Mouse (Mus musculus): ENCODE measurements around the gene Sectm1a. TPM values are rescaled to one million over a fixed set of nuclear protein-coding genes. Genes with fewer than 3 reads are reported as not detected.
A peak's percentile ranks its signal among the peaks of the same experiment; 100 is the strongest.
"Not testable (repeated sequence)": the region's sequence is repeated elsewhere in the genome, so short reads cannot be mapped to it uniquely, and the experiment has no call there.

Gene Sectm1a
- polyA plus RNA-seq, 1 experiment: 2.1 TPM

DNA sequence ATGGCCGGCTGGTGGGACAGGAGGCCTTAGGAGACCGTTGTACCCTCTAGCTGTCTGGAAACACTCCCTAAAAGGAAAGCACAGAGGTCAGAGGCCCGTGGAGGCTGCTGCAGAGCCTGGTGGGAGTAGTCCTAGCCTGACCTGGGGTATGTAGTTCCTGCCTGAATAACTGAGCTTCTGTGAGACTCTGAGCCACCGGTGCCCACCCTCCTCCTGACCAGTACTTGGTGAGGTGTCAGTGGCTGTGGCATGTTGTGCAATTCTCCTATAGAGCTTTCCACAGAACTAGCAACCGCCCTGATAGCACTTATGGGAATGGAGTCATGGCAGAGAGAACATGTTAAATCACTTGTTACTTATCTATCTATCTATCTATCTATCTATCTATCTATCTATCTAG, 5.4 kb downstream of the Sectm1a start:
- Histone ChIP-seq H3K4me1 (ENCODE audit: control insufficient read depth, insufficient read depth, low read length) (no peaks in the 10 kb centered on the region), H3K27me3 (replicated peaks; ENCODE audit: control insufficient read depth, insufficient read depth, low read length) (no peaks in the 10 kb centered on the region), H3K36me3 (ENCODE audit: control insufficient read depth, insufficient read depth, low read length) (no peaks in the 10 kb centered on the region), H3K4me3 (ENCODE audit: insufficient read depth, low read depth, low read length) (no peak overlapping the region), H3K27ac (ENCODE audit: insufficient read depth, low read depth, low read length) (no peak overlapping the region)
- WGBS: 61% methylated on average over 5 of the region's 5 CpGs
- TF ChIP-seq CTCF (conservative IDR thresholded peaks at IDR 0.05; ENCODE audit: insufficient read depth, insufficient read length, low read depth, low read length): no peak
- no peak for TF ChIP-seq POLR2A (IDR thresholded peaks at IDR 0.05; ENCODE audit: low read depth, low read length)
- DNase-seq: no peak

DNA sequence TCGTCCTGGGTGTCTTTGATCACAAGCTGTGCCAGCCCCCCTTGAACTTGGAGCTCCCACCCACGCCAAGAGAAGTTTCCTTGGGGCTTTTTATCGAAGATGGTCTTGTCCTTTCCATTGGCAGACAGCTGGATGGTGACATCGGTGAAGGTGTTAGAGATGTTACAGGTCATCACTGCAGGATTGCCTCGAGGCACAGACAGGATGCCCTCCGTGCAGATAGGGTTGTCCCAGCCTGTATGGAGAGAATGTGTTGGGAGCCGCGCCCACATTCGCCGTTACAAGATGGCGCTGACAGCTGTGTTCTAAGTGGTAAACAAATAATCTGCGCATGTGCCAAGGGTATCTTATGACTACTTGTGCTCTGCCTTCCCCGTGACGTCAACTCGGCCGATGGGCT, 11.4 kb downstream of the Sectm1a start:
- H3K27ac ChIP-seq (ENCODE audit: insufficient read depth, low read depth, low read length); H3K36me3 ChIP-seq (ENCODE audit: control insufficient read depth, insufficient read depth, low read length): not testable (repeated sequence)
- WGBS: 91% methylated on average over 12 of the region's 16 CpGs

DNA sequence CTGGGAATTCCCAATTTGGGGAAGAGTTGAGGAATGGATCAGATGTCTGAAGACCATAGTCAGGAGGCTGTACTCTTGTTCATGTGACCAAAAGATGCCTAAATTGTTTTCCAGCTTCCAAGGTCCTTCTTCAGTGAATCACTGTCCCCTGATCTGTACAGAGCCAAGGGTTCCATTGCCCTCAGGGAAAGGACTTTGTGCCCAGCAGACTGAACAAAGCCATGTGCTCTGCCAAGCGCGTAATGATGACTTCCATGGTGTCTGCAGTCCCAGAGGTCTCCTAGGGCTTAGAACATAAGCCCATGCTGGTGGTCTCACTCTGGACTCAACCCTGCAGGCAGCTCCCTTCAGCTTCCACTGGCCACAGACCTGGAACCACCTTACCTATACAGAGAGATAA, 13.1 kb downstream of the Sectm1a start:
- H3K27me3 ChIP-seq (replicated peaks; ENCODE audit: control insufficient read depth, insufficient read depth, low read length): no peaks in the 10 kb centered on the region
- H3K27ac ChIP-seq (ENCODE audit: insufficient read depth, low read depth, low read length): no peak overlapping the region; the same call in 1 of the 2 replicates
- TF ChIP-seq POLR2A (IDR thresholded peaks at IDR 0.05; ENCODE audit: low read depth, low read length) (no peak), CTCF (conservative IDR thresholded peaks at IDR 0.05; ENCODE audit: insufficient read depth, insufficient read length, low read depth, low read length) (no peak)
- peak; percentile 69 for DNase-seq
- no peak overlapping the region for H3K4me3 ChIP-seq (ENCODE audit: insufficient read depth, low read depth, low read length)
- no peaks in the 10 kb centered on the region for H3K36me3 ChIP-seq (ENCODE audit: control insufficient read depth, insufficient read depth, low read length)
- WGBS: 63% methylated on average over 2 of the region's 2 CpGs
- H3K4me1 ChIP-seq (ENCODE audit: control insufficient read depth, insufficient read depth, low read length): peaks cover 7% of the 10 kb centered on the region

More for the DNA sequence above, 11.4 kb downstream of the Sectm1a start:
- not testable (repeated sequence) for DNase-seq; H3K4me3 ChIP-seq (ENCODE audit: insufficient read depth, low read depth, low read length); H3K27me3 ChIP-seq (replicated peaks; ENCODE audit: control insufficient read depth, insufficient read depth, low read length); H3K4me1 ChIP-seq (ENCODE audit: control insufficient read depth, insufficient read depth, low read length)

DNA sequence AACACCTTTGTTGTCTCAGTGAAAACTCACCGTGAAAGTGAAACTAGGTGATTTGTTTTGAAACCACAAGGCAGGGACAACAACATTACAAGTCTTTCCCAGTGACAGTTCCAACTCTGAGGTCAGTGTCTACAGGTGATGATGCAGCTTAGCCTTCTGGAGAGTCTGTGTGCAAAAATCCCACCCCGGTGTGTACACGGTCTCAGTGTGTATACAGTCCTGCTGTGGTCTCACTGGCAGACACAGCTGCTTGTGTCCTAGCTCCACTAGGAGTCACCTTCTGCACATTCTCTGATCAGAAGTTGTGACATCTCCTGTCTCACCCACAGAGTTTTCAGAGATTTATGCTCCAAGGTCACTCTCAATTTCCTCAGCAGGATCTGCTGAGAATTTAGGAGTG, 16.8 kb downstream of the Sectm1a start:
- Histone ChIP-seq H3K4me3 (ENCODE audit: insufficient read depth, low read depth, low read length) (no peak overlapping the region), H3K36me3 (ENCODE audit: control insufficient read depth, insufficient read depth, low read length) (no peaks in the 10 kb centered on the region), H3K27me3 (replicated peaks; ENCODE audit: control insufficient read depth, insufficient read depth, low read length) (no peaks in the 10 kb centered on the region), H3K27ac (ENCODE audit: insufficient read depth, low read depth, low read length) (no peak overlapping the region), H3K4me1 (ENCODE audit: control insufficient read depth, insufficient read depth, low read length) (peaks cover 11% of the 10 kb centered on the region)
- WGBS: 40% methylated on average over 3 of the region's 3 CpGs
- peak; percentile 53 for DNase-seq
- TF ChIP-seq CTCF (conservative IDR thresholded peaks at IDR 0.05; ENCODE audit: insufficient read depth, insufficient read length, low read depth, low read length): peak; percentile 61
- TF ChIP-seq POLR2A (IDR thresholded peaks at IDR 0.05; ENCODE audit: low read depth, low read length): no peak

DNA sequence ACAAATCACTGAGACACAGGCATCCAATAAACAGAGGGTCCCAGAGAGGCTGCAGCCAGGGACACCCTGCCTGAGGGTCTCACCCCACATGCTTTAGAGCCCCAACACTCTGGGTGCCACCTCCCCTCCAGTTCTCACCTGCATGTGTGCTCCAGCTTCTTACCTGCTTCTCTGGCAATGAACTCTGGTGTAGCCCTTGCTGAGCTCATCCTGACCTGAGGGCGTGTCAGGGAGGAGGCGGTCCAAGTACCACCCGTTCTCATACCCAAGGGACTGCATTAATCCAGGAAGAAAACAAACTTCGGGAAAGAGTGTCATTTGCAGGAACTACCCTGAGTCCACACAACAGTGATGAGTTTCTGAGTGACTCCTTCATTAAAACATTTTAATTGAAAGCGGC, 17.6 kb downstream of the Sectm1a start, which contains the start of gene Sectm1b:
TSS of gene Sectm1b (minus strand) at position 191 of the 400 bp plus-strand sequence.
- Histone ChIP-seq H3K36me3 (ENCODE audit: control insufficient read depth, insufficient read depth, low read length) (no peaks in the 10 kb centered on the region), H3K27me3 (replicated peaks; ENCODE audit: control insufficient read depth, insufficient read depth, low read length) (no peaks in the 10 kb centered on the region), H3K4me1 (ENCODE audit: control insufficient read depth, insufficient read depth, low read length) (peaks cover 18% of the 10 kb centered on the region), H3K4me3 (ENCODE audit: insufficient read depth, low read depth, low read length) (peak within 1 kb of the TSS; percentile 16; the same call in 1 of the 2 replicates), H3K27ac (ENCODE audit: insufficient read depth, low read depth, low read length) (peak within 1 kb of the TSS; percentile 40; the same call in 1 of the 2 replicates)
- DNase-seq: peak; percentile 76
- TF ChIP-seq CTCF (conservative IDR thresholded peaks at IDR 0.05; ENCODE audit: insufficient read depth, insufficient read length, low read depth, low read length) (no peak), POLR2A (IDR thresholded peaks at IDR 0.05; ENCODE audit: low read depth, low read length) (no peak)
- WGBS: 54% methylated on average over 5 of the region's 5 CpGs

DNA sequence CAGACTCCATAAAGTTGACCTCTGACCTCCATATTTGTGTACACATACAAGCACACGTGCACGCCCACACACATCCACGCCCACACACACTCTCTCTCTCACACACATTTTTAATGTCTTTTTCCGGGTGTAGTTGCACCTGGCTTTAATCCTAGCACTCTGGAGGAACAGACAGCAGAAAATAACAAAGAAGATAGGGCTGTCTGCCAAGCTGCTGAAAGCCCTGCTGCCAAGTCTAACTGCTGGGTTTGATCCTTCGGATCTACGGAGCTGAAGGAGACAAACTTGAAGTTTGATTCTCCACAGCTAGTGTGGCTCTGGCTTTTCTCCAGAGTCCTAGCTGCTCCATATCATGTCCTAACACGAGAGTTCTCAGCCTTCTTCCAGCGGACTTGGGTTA, 19.4 kb downstream of the Sectm1a start:
- H3K27me3 ChIP-seq (replicated peaks; ENCODE audit: control insufficient read depth, insufficient read depth, low read length): no peaks in the 10 kb centered on the region
- peaks cover 24% of the 10 kb centered on the region for H3K4me1 ChIP-seq (ENCODE audit: control insufficient read depth, insufficient read depth, low read length)
- 53% methylated on average over 8 of the region's 8 CpGs for WGBS
- TF ChIP-seq CTCF (conservative IDR thresholded peaks at IDR 0.05; ENCODE audit: insufficient read depth, insufficient read length, low read depth, low read length) (no peak), POLR2A (IDR thresholded peaks at IDR 0.05; ENCODE audit: low read depth, low read length) (no peak)
- peak; percentile 44 for DNase-seq
- no peak overlapping the region for H3K4me3 ChIP-seq (ENCODE audit: insufficient read depth, low read depth, low read length)
- no peaks in the 10 kb centered on the region for H3K36me3 ChIP-seq (ENCODE audit: control insufficient read depth, insufficient read depth, low read length)
- peak overlapping the region; percentile 3; the same call in 1 of the 2 replicates for H3K27ac ChIP-seq (ENCODE audit: insufficient read depth, low read depth, low read length)

DNA sequence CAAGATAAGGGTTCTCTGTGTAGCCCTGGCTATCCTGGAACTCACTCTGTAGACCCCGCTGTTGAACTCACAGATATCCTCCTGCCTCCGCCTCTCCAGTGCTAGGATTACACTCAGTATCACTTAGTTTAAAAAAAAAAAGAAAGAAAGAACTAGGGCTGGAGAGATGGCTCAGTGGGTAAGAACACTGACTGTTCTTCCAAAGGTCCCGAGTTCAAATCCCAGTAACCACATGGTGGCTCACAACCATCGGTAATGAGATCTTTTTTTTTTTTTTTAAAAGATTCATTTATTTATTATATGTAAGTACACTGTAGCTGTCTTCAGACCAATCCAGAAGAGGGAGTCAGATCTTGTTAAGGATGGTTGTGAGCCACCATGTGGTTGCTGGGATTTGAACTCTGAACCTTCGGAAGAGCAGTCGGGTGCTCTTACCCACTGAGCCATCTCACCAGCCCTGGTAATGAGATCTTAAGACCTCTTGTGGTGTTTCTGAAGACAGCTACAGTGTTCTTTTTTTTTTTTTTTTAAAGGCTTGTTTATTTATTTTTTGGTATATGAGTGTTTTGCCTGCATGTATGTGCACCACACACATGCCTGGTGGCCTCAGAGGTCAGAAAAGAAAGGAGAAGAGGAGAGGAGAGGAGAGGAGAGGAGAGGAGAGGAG, 20.5 kb downstream of the Sectm1a start:
- not testable (repeated sequence) for H3K27me3 ChIP-seq (replicated peaks; ENCODE audit: control insufficient read depth, insufficient read depth, low read length); H3K4me3 ChIP-seq (ENCODE audit: insufficient read depth, low read depth, low read length); H3K36me3 ChIP-seq (ENCODE audit: control insufficient read depth, insufficient read depth, low read length); DNase-seq; H3K27ac ChIP-seq (ENCODE audit: insufficient read depth, low read depth, low read length)
- peaks cover 34% of the 10 kb centered on the region for H3K4me1 ChIP-seq (ENCODE audit: control insufficient read depth, insufficient read depth, low read length)
- WGBS: 91% methylated on average over 6 of the region's 6 CpGs
